Mouse (Mus musculus): ENCODE measurements at regions not wholly inside any gene's neighbourhood (a gene's known extent, or its start where the extent isn't known, plus 50 kb on each side); places are given as distances from the start of the nearest gene placed in this dataset.
A peak's percentile ranks its signal among the peaks of the same experiment; 100 is the strongest.

- no peak for DNase-seq (ENCODE audit: low read depth, low spot score)
These were observed 52.2 kb upstream of the 2310009B15Rik start for GRCm38 (mm10) chr1:138908860-138909259.

GRCm38 (mm10) chr1:138909654-138910053, 53.0 kb upstream of the 2310009B15Rik start:
- no peak for DNase-seq (ENCODE audit: low read depth, low spot score)

GRCm38 (mm10) chr1:138912156-138912616, 51.0 kb upstream of the Dennd1b start:
- DNase-seq (ENCODE audit: low read depth, low spot score) = peak; percentile 35

- DNase-seq (ENCODE audit: low read depth, low spot score) = no peak
These were observed 50.3 kb upstream of the Dennd1b start for GRCm38 (mm10) chr1:138912928-138913327.

- DNase-seq (ENCODE audit: low read depth, low spot score) = no peak
These were observed 49.8 kb upstream of the Dennd1b start for GRCm38 (mm10) chr1:138913428-138913827.

All from R1 (cell line).